Mouse (Mus musculus) gastrocnemius, postnatal 36 days (tissue): ENCODE results near the gene Serpinf1. TPM values are rescaled to one million over a fixed set of nuclear protein-coding genes. Genes with fewer than 3 reads are reported as not detected.
A peak's percentile ranks its signal among the peaks of the same experiment; 100 is the strongest.

ENCODE experiments used
- DNase-seq, 2 experiments: peaks; one replicate each; pipeline ENCODE4 v3.0.0; 2022
- intact Hi-C: fragments of 180-260 bp; cut with DNase I; formaldehyde crosslinking; loops from one replicate; pipeline ENCODE4 v1.15.1; 2025
- total RNA-seq, 2 experiments: library from RNA; stranded (reverse); gene quantifications; 2 replicates each; pipeline ENCODE4 v1.2.3; 2021

The Serpinf1 gene
- total RNA-seq, 2 experiments from 2014 or later = 83.2 to 88.9 TPM

DNA sequence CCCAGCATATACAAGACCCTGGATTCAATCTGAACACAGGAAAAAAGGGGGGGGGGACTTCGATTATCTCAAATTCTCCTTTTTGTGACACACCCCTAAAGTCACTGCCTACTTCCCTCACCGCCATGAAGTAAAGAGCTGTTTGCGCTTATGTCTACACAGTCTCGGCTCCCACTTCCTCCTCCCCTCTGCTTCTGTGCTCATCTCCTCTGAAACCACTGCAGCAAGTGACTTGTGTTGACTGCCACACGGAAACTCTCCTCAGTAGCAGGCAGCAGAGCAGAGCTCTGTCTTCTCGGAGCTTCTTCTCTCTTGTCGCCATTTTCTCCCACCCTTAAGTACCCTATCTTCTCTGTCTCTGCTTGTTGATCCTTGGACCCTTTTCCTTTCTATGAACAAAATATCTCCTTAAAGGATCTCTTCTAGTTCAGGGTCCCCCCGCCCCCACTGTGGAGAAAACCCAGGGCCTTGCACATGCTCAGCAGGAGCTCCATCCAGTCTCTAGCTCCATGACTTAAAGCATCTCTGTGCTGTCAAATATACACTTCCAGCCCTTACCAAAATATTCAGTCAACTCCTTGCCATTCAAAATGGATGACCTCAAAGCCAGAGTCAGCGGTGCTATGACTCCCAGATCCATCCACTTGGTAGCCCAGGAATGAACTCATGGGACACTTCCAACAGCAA is 6.7 kb upstream of the Serpinf1 start:
- intact Hi-C loops = no loop called here
- DNase-seq = no peak

DNA sequence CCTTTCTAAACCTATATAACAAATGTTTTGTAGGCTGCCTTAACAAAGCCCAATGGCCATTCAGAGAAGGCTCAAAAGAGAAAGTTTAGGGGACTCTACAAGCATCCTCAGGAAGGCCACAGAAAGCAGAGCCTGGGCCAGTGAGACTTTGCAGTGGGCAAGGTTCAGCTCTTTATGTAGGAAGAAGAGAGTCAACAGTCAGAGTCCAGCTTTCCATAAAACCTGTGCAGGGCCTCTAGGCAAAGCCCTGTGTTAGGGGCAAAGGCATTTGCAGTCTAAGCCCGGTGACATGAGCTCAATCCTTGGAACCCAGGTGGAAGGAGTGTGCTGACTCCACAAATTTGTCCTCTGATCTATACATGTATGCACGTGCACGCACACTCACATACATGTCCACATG is 2.0 kb upstream of the Serpinf1 start:
- intact Hi-C loops = no loop called here
- DNase-seq = no peak

DNA sequence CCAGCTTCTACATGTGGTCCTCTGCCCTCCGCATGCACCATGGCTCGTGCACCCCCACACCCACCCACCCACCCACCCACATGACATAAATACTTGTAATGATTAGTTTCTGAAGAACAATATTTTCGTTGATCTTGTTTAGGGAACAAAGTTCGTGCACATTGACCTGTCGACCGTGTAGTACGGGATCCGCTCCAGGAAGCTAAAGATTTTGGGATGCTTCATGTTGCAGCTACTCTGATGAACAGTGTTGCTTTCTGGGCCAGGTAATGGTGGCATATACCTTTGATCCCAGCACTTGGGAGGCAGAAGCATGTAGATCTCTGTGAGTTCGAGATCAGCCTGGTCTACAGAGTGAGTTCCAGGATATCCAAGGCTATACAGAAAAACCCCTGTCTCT is 1.5 kb upstream of the Serpinf1 start:
- DNase-seq = no peak
- intact Hi-C loops = no loop called here

DNA sequence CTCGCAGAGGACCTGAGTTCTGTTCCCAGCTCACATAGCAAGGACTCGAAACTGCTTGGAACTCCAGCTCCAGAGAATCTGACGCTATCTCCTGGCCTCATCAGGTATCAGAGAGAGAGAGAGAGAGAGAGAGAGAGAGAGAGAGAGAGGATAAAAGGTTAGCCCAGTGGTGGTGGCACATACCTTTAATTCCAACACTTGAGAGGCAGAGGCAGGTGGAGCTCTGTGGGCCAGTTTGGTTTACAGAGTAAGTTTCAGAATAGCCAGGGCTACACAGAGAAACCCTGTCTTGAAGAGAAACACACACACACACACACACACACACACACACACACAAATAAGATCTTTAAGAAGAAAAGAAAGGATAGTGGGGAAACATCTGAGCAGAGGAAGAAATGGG is 590 bp upstream of the Serpinf1 start:
- DNase-seq = no peak
- intact Hi-C loops = no loop called here

DNA sequence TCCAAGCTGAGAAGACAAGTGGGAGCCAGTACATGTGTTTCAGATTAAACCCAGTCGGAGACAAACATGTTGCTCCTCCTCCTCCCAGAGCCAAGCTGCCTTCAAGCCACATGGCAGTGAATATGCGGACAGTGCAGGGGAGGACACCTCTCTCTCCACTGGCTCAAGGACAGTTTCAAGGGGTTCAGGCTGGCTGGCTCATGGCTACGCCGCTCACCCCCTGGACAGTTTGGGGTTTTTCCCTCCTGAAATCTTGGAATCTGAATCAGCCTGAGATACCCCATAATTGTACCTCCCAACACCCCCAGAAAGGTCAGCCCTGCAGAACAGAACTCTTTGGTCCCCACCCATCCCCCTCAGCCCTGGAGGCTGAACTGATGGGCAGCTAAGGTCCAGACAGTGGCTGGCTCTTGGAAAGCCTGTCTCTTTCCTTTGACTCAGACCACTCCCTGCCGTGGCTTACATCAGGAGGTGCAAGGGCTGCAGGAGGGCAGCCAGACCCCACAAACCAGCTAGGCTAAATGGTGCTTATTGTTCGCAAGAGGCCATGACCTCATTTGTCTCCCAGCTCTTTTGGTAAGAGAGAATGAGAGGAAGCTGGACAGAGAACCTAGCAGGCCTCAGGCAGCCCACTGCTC is 1.0 kb downstream of the Serpinf1 start:
- peak; percentile 35 to 49 for DNase-seq
- intact Hi-C loops = no loop called here

DNA sequence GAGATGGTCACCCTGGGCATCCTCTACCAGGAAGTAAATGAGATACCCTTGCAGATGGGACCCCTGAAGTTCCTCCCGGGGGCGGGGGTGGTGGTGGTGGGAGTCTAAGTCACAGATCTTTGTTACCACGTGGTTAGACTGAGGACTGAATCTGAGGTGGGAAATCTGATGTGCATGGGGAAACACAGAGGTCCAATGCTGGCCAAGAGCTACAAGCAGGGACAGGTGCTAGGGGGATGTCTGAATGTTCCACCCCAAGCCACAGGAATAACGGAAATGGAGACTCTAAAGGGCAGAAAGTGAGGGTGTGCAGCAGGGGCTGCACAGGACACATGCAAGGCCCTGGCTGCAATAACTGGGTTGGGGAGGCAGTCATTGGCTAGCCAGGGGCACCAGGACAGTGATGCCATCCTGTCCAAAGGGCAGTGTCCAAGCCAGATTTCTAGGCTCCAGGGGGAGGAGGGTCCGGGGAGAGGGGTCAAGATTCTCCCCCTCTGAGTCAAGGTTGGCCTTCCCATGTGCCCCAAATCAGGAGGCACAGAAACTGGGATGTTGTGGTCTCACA is 1.6 kb downstream of the Serpinf1 start:
- DNase-seq = no peak
- intact Hi-C loops = no loop called here

DNA sequence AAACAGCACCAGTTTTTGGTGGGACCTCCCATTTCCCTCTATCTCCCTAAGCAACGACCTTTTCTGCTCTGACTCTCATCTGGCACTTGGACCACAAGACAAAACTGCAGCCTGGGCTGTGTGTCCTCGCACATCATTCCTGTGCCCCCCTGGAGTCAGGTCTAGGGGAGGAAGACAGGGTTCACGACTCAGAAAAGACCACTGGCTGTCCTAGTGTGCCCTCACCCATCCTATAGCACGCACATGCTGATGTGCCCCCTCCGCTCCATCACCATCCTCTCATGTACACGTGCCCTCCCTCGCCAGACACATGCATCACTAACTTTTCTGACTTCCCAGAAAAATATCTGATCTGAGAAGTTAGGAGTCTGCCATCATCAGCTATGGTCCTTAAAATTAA is 2.5 kb downstream of the Serpinf1 start:
- no peak for DNase-seq
- intact Hi-C loops = no loop called here

DNA sequence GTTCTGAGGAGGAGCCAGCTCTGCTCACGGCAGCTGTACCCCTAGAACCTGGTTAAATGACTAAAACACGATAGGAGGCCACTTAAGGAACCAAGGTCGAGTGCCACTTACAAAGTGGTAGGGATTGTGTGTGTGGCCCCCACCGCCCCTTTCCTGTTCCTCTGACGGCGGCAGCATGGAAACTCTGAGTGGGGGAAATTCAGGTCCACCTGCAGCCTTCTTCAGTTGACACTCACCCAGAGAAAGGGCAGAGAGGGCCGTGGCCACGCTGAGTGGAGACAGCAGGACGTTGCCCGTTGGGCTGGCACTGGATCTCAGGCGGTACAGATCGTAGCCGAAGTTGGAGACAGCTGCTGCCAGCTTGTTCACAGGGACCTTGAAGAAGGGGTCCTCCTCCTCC is 6.5 kb downstream of the Serpinf1 start:
- DNase-seq = no peak
- intact Hi-C loops = no loop called here

DNA sequence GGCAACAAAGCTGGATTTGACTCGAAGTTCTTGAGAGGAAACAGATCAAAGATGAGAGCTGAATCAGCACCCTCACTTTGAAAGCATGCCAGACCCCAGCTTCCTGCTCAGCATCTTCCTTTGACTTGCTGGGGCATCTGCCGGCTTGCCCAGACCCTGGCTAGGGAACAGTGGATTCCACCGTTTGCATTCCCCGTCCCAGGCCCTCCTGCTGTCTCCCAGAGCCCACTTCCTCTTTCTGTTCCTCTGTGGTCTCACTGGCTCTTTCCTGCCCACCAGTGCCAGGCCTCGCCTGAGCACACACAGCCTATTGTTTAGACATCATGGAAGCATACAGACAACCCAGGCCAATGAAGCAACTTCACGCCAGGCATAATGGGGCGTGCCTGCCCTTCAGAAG is 7.4 kb downstream of the Serpinf1 start:
- DNase-seq = no peak
- intact Hi-C loops = no loop called here

DNA sequence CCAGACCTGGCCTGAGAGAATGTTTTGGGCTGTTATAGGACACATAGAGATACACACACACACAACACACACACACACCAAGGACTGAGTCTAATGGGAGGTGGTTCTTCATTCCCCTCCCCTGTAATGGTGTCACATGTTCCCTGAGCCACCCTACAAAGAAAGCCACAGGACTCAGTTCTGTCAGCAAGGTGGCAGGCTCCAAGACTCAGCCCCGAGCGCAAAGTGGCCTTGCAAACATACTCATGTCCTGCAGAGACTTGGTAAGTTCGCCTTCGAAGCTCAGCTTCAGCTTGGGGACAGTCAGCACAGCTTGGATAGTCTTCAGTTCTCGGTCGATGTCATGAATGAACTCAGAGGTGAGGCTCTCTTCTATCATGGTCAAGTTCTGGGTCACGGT is 11.9 kb downstream of the Serpinf1 start:
- intact Hi-C loops = no loop called here
- no peak for DNase-seq

DNA sequence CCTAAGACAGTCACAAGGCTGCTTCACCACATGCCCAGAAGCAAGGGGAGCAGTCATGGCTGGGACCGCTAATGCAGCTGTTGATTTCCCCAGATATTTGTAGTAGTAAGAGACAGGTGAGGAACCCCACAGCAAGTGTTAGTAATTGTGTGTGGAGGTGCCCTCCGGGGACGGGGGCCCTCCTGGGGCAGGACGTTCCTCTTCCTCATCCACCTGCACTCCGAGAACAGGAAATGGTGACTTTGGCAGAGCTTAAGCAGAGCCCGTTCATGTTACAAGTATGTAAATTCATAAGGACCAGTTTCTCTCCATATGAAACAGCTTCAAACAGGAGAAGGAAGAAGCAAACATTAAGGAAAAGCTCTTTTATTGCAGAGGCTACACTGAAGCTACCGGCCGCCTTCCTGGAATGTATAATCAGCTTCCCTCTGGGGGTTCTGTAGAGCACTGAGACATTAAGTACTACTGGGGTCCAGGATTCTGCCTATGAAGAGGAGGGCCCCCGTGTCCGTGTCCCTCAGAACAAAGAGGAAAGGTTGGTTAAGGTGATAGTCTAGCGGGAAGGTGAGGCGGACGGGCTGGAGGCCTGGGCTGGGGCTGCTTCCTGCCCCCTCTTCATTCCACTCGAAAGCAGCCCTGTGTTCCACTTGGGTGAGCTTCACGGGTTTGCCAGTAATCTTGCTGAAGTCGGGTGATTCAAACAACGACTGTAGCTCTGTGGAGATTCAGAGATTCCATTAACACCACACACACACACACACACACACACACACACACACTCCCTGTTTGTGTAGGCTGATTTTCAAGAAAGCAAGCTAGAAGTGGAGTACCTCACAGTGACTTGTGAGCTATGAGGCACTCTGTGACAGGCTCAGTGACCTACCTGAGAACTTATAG is 12.6 kb downstream of the Serpinf1 start:
- intact Hi-C loops = no loop called here
- no peak for DNase-seq

DNA sequence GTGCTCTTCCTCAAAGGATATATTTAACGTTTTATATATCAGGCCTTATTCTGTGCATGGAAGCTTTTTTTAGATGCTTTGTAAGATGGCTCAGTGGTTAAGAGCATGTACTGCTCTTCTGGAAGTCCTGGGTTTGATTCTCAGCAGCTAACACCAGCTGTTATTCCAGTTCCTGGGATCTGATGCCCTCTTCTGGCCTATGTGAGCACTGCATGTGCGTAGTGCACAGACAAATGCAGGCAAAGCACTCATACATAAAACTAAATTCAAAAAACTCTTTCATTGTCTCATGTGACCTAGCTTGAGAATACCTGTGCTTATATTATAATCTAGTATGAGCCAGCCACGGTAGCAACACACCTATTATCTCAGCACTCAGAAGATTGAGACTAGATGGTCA is 15.6 kb downstream of the Serpinf1 start:
- intact Hi-C loops = no loop called here
- DNase-seq = peak in 1 of 2 experiments; percentile 34

DNA sequence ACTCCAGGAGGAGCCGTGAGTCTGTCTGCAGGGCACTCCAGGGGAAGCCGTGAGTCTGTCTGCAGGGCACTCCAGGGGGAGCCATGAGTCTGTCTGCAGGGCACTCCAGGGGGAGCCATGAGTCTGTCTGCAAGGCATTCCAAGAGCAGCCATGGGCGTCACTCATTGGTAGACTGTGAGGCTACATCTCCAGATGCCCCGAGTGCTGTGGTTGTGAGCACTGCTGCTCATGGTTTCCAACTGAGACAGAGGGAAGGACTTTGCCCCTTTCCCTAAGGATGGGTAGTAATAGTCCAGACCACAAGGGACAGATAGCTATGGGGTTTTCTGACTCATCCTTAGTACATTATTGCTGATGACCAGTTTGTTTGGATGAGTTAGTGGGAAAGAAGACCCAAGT is 16.4 kb downstream of the Serpinf1 start:
- intact Hi-C loops = no loop called here
- DNase-seq = no peak

DNA sequence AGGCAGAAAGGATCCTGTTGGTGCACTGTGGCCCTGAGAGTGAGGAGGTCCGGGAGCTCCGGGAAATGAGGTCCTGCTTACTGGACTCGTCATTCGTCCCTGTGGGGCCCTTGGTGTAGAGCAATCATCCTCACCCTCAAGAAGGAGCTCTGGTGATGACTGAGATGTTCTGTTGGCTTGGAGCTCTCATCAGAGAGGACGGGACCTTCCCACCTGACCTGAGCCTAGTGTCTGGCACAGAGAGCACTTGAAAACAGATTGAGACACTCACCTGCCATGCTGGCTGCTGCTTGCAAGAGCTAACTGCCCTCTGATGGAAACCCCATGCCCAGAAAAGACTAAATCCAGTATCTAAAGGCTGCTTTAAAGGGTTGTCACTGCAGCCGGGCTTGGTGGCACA is 17.7 kb downstream of the Serpinf1 start:
- intact Hi-C loops = loop anchor here (5.0 kb wide), 2 partner anchors 48 to 102 kb away; partner anchors contain the start of gene Wdr81
- DNase-seq = no peak

DNA sequence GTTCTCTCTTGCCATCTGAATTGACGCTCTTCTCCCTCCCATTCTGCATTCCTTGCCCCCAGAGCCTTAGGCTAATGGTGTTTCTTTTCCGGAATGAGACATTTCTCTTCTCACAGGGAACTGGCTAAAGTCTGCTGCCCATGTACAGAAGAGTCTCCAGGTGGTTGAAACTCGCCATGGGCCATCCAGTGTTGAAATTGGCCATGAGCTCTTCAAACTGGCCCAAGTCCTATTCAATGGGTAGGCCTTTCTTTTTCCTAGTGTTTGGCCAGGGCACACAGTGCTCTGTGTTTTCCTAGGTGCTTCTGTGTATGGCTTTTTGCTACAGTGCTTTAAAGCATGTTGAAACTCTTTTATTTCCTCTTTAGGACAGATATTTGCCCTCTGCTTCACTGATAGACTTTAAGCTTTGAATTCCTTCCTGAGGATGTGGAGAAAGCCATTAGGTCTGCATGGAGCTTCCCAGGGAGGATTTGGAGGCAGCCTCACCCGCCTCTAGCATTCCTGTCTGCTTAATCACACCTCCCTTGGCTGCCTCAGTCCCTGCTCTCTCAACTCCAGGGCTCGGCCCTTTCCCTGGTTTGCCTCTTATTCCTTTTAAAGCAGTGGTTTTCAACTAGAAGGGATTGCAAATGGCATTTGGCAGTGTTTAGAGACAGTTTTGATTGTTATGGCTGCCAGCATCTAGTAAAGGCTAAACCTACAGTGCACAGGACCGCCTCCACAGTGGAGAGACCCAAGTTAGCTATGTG is 19.0 kb downstream of the Serpinf1 start:
- peak in 1 of 2 experiments; percentile 42 for DNase-seq
- intact Hi-C loops = loop anchor here (2.0 to 5.0 kb wide), 3 partner anchors 49 to 169 kb away; partner anchors contain the start of gene Wdr81

DNA sequence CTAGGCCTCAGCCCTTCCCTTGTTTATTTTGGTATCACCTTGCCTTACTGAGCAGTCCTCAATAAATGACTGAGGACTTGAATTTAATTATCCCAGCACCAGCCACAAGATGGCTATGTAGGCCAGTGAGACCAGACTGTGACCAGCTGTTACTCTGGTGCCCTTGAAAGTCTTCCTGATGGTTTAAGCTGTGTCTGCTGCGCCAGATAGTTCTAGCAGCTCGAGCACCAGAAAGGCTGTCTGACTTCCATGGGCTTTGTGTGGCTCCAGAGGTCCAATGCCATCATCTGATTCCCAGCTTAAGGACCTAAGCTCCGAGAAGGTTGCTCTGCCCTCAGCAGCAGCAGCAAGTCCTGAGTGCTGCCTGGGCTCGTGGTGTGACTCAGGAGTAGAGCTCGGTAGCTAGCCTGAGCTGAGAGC is 20.2 kb downstream of the Serpinf1 start:
- peak in 1 of 2 experiments; percentile 26 for DNase-seq

DNA sequence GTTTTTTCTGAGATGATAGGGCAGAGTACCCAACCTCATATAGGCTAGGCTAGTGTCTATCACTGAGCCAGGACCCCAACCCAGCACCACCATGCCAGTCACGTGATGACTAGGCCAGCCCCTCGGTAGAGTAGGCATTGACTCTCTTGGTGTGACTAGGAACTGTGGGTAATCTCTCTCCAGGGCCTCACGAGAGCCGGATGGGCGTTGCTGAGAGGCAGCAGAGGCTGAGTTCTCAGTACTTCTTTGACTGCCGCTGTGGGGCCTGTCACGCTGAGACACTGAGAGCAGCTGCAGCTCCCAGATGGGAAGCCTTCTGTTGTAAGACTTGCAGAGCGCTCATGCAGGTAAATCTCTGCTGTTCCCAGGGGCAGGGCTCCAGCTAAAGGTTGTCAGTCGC is 22.4 kb downstream of the Serpinf1 start:
- intact Hi-C loops = loop anchor here (5.0 kb wide), 2 partner anchors 52 to 107 kb away; partner anchors contain the start of gene Wdr81

More for the DNA sequence above, 20.2 kb downstream of the Serpinf1 start:
- intact Hi-C loops = loop anchor here (2.0 to 5.0 kb wide), 3 partner anchors 50 to 171 kb away; partner anchors contain the start of gene Wdr81

DNA sequence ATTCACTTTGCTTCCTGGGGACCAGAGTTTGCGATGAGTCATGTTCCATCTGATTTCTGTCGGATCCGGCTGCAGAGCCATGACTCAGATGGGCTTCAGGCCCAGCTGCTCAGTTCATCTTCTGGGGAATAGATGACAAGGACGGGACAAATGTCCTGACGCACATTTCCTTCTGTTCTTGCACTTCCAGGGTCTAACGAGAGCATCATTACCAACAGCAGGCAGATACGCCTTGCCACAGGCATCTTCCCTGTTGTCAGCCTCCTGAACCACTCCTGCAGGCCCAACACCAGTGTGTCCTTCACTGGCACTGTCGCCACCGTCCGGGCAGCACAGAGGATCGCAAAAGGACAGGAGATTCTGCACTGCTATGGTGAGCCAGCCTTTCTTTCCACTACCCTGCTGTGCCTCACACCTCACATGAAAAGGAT is 23.1 kb downstream of the Serpinf1 start:
- DNase-seq = no peak
- intact Hi-C loops = loop anchor here (5.0 kb wide), 1 partner anchor 217 kb away; no protein-coding TSS in a partner anchor

More for the DNA sequence above, 22.4 kb downstream of the Serpinf1 start:
- DNase-seq = no peak

DNA sequence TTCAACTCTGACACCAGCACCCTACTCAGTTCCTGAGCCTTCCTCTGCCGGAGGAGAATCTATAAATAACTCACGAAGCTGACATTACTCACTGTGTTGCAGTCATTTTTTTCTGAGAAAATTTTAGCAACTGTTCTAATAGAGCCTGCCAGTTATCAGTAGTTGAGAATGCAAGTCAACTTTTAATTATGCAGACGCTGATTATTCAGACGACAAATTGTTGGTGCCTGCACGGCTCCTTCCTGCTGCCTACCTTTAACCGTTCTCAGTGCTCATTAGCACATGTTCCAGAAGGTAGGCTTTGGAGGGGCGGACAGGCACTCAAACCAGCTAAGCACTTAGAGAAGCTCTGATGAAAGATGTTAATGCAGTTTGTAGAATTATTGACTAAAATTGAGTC is 25.0 kb downstream of the Serpinf1 start:
- intact Hi-C loops = loop anchor here (5.0 kb wide), 1 partner anchor 215 kb away; no protein-coding TSS in a partner anchor
- DNase-seq = no peak

DNA sequence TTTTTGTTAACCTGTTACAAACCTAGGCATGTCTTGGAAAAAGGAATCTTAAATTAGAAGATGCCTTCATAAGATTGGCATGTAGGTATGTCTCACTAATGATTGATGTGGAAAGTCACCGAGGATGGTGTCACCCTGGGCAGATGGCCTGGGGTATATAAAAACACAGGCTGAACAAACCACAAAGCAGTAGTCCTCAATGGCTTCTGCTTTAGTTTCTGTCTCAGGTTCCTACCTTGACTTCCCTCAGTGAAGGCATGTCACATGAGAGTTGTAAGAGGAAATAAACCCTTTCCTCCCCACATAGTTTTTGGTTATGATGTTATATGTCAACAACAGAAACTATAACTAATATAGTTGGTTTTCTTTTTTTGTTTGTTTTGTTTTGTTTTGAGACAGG is 26.9 kb downstream of the Serpinf1 start:
- no peak for DNase-seq
- intact Hi-C loops = loop anchor here (5.0 kb wide), 1 partner anchor 213 kb away; no protein-coding TSS in a partner anchor
